Mouse (Mus musculus) small intestine, adult 2 months (tissue): Measurements from ENCODE around the gene Mynn.

ENCODE experiments used
- CTCF ChIP-seq: fragments of 200-500 bp; IDR thresholded peaks from 2 replicates; pipeline ENCODE4 v1.5.1; 2012; ENCODE audit warnings: low read depth, mild to moderate bottlenecking, control low read depth, inconsistent platforms, low read length, moderate library complexity, mixed read lengths; ENCODE audit not compliant: insufficient replicate concordance, insufficient read length; ENCODE audit errors: extremely low read depth
- POLR2A ChIP-seq: fragments of 200-500 bp; IDR thresholded peaks from 2 replicates; pipeline ENCODE4 v1.6.1; 2012; ENCODE audit warnings: low read depth, mild to moderate bottlenecking, control low read depth, inconsistent platforms, low read length, moderate library complexity

GRCm38 (mm10) chr3:30620132-30620531 is 18.3 kb downstream of the Mynn start:
- TF ChIP-seq POLR2A (no peak), CTCF (no peak)
